Mouse (Mus musculus) right cerebral cortex, postnatal 10 days (tissue): Measurements from ENCODE around the gene Slc36a3.
"Not testable (repeated sequence)": the region's sequence is repeated elsewhere in the genome, so short reads cannot be mapped to it uniquely, and the experiment has no call there.

Source experiments
- DNase-seq, 2 experiments: peaks; one replicate each; pipeline ENCODE4 v3.0.0; 2021; ENCODE audit warnings: low spot score in 2 of 2

Slc36a3 gene

DNA sequence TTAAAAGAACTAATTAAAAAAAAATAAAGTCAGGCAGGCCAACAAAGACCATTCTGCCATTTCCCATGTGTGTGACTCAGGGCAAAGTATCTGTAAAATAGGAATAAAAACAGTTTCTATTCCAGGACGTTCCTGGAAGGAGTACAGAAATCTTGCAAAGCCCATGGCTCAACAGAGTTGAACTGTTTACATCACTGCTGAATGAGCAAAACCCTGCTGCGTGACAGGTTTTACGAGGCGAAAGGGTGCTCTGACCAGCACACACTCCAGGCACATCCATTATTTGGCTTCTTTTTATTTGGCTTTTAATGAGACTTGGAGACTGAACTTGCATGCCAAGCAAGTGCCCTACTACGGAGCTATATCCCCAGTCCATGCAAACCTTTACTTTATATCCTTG lies 7.5 kb downstream of the Slc36a3 start:
- no peak for DNase-seq

DNA sequence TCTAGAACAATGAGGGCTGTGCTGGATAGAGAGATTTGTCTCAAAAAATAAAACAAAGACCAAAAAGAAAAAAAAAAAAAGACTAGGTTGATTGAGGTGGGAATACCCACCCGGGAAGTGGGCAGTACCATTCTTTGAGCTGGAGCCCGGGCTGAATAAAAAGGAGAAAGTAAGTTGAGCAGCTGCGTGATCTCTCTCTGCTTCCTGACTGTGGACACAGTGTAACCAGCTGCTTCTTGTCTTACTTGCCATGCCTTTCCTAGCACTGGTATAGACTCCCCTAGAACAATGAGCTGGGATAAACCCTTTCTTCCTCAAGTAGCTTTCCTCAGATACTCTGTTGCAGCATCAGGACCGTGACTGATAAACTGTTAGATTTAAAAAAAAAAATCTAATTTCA lies 10.0 kb downstream of the Slc36a3 start:
- DNase-seq: no peak

DNA sequence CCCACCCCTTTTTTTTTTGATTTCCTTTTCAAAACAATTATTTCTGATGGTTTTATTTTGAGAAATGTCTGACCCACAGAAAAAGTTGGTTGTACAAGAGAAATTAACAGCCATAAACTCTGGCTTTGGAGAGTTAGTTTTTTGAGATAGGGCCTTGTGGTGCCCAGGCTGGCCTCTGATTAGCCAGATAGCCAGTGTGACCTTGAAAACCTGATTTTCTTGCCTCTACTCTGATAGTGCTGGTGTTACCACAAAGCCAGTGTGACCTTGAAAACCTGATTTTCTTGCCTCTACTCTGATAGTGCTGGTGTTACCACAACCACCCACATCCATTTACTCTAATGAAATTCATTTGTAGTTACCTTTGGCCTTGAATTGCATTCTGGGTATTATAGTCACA lies 13.9 kb downstream of the Slc36a3 start:
- DNase-seq: no peak

DNA sequence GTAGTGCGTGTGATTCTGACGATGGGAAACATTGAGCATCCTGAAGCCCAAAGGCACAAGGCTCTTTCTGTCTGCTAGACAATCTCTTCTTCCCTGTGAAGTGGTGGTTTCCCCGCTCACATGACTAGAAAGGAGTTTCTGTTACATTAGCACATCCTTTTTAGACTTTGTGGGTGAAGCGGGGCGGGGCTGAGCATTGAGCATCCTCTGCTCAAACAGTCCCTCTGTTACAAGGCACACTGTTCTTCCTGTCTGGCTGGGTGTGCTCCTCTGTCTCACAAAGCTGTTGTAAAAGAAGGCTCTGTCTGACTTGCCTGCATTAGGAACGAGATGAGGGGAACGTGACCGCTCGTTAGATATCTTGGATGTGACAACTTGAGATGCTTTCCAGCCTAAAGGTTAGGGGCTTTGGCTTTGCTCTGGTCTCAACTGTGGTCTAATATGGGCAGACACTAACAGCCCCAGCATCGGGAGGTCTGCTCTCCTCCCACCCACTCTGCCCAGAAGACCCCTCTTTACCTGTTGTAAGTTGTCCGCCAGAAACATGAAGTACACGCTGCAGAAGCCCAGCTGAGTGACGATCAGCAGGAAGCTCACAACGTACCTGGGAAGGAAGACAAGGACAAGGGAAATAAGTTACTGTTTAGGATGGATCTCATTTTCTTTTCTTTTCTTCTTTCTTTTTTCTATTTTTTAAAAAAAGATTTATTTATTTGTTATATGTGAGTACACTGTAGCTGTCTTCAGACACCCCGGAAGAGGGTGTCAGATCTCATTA lies 14.5 kb downstream of the Slc36a3 start:
- DNase-seq: peak; percentile 37 to 40

DNA sequence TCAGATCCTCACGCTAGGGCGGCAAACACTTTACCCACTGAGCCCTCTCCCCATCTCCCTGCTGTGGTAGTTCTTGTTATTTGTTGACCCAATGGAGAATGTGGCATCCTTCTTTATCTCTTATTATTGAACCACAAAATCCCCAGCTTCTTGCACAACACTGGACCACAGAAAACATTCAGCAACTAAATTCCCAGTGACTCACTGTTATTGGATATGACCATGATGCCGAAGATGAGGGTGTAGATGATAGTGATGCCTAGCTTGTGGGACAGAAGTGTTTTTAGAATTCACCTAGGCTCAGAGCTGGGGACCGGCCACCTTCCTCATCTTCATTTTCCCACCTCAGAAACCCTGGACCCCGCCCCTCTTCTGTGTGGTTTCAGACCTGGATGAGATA lies 16.6 kb downstream of the Slc36a3 start:
- DNase-seq: no peak

DNA sequence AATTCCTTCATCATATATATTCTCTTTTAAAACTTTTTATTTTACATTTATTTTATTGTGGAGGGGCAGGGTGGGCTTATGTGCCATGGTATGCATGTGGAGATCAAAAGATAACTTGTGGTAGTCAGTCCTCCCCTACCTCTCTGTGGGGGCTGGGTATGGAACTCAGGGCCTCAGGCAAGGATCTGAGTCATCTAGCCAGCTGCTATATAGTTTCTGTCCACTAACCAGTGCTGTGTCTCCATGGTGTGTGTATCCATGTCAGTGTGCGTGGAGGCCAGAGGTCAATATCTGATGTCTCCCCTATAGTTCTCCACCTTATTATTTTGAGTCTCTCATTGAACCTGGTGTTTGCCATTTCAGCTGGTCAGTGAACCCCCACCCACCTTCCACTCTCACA lies 17.1 kb downstream of the Slc36a3 start:
- DNase-seq: no peak

DNA sequence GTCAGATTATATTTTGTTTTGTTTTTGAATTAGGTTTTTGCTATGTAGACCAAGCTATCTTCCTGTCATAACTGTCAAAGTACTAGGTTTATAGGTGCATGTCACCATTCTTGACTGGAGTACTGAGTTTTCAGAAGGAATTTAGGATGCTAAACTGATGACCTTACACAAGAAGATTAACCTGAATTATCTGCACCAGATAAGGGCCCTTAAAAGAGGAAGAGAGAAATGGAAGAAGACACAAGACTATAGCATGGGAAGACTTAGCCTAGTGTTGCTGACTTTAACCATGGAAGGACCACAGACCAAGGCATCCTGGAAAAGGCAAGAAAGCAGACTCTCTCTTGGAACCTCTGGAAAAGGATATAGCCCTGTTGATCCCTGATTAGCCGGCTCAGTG lies 18.3 kb downstream of the Slc36a3 start:
- no peak for DNase-seq

DNA sequence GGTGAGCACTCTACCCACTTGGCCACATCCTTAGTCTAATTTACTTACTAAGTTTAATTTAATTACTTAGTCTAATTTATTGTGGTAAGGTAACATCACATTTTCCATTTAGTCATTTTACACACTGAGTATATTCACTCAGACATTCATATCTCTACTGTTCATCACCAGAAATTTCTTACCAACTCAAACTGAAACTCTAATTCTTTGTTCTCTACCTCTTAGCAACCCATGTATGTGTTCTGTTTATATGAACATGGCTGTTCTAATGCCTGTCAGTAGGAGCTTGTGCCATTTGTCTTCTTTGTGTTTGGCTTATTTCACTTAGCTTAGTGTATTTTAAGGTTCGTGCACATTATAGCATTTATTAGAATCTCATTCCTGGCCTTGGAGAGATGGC lies 19.6 kb downstream of the Slc36a3 start:
- DNase-seq: no peak

DNA sequence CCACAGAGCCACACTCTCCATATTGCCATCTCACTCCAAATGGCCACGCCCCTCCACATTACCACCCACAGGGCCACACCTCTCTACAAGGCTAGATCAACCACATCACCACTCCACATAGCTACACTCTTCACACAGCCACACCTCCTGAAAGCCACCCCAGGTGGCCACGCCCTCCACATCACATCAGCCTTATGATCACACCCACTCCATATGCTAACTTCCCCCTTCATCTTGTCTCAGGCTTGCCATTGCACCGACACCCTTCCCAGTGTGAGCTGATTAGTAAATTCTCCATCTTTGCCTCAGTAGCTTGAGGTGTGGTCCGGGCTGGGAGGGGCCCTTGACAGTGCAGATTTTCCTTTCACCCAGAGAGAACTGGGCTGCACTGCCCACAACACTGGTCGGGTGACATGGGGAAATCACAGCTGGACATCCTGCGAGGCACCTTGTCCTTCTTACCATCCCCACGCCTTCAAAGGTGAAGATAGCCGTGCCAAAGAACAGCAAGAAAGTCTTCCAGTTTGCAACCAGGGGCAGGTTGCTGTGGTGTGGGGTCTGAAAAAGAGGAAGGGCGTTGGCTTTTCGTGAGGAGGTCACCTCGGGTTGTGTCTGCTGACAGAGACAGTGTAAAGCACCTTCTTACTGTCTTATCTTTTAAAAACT lies 20.3 kb downstream of the Slc36a3 start:
- no peak for DNase-seq

DNA sequence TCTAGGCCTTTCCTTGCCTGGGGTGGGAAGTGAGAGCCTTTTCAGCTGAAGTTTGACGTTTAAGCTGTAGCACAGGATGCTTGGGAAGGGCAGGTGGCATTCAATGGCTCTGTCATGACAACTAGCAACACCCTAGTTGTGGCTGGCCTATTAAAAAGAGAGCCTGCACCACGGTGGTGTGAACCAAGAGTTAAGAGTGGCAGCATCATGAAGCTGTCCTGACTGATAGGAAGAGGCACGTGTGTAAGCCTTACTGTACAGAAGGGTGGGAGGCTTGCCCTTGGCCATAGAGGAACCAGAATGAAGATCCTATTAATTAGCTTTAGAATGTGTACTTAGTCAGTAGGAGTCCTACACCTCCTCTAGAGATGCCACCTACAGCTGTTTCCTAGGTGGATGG lies 23.1 kb downstream of the Slc36a3 start:
- no peak for DNase-seq

DNA sequence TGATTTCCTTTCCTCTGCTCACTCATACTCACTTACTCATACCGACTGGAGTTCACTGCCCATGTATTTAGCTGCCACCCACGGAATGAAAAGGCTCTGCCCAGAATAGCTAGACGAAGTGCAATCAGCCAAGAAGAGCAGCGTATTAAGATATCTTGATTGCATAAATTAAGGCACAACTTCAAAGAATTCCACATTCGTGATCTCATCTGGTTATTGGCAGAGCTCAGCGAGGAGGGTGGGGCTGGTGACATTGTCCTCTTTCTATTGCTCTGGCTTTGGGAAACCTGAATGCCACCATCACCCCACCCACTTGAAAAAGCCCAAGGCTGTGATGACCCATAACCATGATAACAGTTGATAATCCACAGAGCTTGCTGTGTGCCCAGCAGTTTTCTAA lies 23.6 kb downstream of the Slc36a3 start:
- DNase-seq: peak in 1 of 2 experiments; percentile 51

DNA sequence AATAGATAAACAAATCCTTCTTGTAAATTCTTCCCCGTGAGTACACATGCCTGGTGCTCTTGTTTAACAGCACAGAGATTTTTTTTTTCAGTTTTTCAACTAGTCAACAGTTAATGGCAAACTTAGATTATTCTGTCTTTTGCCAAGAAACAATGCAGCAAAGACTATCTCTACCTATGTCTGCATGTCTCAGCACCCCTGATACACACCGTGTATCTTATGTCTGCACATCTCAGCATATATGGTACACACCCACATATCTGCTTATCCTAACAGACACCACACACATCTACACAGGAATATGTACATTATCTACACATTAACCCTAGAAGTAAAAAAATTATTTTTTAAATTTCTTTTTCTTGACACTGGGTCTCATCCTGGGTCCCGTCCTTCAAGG lies 24.8 kb downstream of the Slc36a3 start:
- no peak for DNase-seq

DNA sequence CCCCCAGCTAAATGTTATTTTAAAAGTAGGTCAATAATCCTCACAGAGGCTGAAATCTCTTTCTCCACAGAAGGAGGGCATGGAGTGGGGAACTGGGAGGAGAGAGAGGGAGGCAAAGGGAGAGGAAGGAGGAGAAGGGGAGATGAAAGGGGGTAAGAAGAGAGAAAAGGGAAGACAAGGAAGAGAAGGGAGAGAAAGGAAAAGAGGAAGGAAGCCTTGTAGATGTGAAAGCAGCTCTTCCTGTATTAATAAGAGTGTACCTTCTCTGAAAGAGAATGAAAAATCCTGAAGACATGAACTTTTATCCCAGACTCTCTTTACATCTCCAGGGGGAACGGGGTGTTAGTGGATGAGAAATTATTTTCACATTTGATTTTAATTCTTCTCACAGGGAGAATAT lies 30.1 kb downstream of the Slc36a3 start:
- DNase-seq: no peak

DNA sequence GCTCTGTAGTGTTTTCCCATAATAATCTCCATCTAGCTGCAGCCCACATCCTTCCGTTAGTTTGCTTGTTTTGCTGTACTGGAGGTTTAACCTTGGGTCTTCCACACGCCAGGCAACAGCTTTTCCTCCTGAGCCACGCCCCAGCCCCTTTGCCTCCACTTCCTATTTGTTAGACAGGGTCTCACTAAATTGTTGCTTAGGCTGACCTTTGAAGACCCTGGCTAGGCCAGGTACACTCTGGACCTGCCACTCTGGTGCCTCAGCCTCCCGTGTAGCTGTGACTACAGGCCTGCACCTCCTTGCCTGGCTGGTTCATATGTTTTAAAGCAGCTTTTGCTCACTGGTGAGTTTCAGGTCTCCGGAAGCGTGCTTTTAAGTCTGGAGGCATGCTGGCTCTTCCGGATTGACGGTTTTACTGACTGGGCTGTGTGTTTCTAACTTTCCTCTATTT lies 30.7 kb downstream of the Slc36a3 start:
- no peak for DNase-seq

DNA sequence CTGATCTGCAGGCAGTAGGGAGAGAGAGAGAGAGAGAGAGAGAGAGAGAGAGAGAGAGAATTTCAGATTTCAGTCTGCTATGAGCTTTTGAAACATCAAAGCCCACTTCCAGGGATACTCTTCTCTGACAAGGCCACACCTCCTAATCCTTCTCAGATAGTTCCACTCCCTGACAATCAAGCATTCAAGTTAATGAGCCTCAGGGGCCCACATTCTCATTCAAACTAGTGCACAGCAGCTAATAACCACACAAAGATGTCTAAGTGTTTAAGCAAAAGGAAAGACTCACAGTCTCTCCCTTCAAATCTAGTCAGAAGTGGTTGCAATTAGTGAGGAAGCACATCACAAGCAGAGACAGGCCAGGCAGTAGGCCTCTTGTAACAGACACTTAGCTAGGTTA lies 31.2 kb downstream of the Slc36a3 start:
- no peak for DNase-seq

DNA sequence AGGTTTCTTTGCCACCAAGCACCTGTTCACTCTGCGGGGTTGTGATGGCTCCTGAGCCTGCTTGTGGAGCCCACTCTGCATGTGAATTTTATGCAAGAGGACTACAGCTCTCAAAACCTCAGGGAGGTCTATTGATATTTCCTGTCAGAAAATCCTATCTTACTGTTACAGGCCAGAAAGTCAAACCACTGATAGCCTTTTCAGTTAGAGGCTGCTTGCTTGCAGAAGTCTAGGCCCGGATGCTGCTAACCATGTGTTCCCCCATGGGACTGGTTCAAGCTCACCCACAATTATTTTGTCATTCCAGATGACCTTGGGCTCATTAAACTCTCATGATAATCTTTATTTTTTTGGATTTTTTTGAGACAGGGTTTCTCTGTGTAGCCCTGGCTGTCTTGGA lies 34.5 kb downstream of the Slc36a3 start:
- DNase-seq: no peak

DNA sequence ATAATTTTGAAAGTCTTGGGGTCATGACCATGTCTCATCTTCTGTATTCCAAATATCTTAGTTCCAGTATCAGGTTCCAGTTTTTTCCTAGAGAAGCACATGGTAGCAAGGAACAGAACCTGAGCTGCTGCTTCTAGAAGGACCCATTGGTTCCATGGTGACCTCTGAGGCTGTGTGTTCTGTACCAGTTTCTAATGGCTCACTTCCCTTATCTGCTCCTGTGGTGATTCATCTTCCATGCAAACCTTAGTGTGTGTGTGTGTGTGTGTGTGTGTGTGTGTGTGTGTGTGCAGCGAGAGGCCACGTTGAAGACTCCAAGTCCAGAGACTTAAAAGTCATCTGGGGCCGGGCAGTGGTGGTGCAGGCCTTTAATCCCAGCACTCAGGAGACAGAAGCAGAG lies 35.5 kb downstream of the Slc36a3 start:
- no peak for DNase-seq

DNA sequence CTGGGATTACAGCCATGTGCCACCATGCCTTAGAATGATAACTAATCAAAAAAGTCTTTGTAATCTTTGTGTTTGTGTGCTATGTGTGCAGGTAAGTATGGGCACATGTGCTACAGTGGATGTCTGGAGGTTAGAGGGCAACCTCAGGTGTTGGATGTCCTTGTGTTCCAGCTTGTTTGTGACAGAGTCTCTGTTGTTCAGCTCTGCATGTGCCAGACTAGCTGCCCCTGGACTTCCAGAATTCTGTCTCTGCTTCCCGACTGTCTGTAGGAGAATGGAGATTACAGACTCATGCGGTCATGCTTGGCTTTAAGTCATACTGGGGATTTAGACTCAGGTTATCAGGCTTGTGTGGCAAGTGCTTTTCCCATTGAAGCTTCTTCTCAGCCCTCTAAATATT lies 37.2 kb downstream of the Slc36a3 start:
- no peak for DNase-seq

DNA sequence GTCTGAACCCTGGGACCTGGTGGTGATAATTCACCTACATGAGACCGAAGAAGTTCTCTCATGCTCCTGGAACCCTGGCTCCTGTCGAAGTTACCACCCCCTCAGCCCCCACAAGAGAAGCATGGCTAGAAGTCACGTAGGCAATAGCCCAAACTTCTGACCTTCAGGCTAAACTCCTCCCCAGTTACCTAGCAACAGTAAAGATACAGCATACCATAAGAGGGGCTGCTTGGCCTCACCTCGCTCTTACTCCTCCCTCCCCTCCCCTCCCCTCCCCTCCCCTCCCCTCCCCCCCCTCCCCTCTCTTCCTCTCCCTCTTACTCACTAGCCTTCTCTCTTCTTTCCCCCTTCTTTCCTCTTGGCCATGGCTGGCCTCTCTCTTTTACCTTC lies 37.7 kb downstream of the Slc36a3 start:
- not testable (repeated sequence) for DNase-seq

DNA sequence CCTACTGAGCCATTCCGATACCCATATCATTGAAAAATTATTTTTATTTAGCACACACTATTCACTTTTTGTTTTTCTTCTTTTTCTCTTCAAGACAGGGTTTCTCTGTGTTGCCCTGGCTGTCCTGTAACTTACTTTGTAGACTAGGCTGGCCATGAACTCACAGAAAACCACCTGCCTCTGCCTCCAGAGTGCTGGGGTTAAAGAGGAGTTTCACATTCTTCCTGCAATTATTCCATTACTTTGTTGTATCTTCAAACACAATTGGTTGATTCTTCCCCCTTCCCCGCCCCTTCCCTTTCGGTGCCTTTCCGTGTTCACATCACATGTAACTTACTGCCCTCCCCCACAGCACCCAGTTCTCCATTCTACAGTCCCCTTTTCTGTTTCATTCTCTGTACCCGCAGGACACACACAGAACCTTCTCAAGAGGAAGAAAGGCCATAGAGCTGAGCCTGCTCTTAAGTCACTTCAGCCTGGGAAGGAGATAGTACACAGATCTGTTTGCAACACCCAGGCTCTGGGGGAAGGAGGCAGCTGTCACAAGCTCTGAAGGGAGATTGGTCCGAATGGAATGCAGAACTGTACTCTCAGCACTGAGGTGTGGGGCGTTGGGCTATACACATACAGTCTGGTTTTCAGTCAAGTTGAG lies 38.2 kb downstream of the Slc36a3 start:
- DNase-seq: peak; percentile 36 to 42

DNA sequence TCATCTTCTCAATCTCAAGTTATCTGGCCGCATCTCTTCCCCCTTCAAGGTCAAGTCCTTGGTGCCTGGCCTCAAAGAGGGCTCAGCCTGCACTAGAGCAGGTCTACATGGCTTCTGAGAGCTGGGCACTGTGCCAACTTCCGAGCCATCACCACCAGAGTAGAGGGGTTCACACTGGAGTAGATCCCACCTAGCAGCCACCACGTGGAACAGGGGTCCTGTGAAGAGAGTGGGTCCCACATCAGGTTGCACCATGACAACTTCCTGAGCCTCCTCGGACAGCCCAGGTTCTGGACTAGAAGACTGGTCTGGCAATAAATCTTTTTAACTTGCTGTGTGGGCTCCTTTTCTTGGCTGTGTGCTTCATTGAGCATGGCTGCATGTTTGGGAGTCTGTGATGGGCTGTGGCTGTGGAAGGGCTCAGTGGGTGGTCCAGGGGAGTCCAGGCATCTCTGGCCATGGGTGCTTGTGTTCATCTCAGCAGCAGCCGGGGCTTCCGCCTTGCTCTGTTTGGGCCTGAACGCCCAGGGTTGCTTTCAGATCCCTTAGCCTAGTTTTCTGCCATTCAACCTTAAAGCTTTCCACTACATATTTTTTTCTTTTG lies 40.8 kb downstream of the Slc36a3 start:
- DNase-seq: no peak

DNA sequence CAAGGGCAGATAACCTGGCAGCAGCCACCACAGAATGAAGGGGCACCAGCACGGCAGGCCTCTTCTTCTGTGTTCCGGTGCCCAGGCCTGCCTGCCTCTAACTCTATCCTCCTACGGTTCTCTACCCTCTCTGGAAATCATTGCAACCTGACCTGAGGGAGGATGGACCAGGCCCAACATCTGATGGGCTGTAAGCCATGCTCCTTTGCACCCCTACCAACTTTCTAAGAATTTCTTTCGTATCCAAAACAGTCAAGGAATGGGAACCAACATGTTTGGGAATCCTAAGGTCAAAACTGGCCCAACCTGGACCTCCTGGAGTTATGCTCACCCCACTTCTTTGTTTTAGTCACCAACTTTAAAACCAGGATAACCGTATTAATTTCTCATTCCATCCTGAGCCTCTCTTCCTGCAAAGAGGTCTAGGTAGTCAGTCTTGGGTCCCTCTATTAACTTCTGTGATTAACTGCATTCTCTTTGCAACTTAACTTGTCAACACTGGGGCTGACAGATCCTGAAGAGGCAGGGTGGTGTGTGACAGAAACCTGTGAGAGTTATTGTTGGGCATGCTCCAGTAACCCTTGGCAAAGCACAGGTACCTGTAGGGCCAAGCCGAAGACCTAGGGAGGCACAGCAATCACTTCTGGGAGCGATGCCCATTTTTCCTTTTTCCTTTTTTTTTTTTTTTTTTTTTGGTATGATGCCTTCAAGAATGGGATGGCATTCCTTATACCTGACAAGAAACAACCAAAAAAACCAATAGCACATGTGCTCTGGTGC lies 41.8 kb downstream of the Slc36a3 start:
- DNase-seq: no peak
